Mouse (Mus musculus): ENCODE measurements around the gene Terf2ip. TPM values are rescaled to one million over a fixed set of nuclear protein-coding genes. Genes with fewer than 3 reads are reported as not detected.

Terf2ip gene
- polyA plus RNA-seq, 1 experiment = 9.0 TPM

GRCm38 (mm10) chr8:112054456-112054855 lies 43.3 kb downstream of the Terf2ip start:
- no peak for DNase-seq
- Histone ChIP-seq H3K36me3 (ENCODE audit: control insufficient read depth, insufficient read depth, low read length) (no peaks in the 10 kb centered on the region), H3K27ac (ENCODE audit: insufficient read depth, low read depth, low read length) (no peak overlapping the region), H3K27me3 (replicated peaks; ENCODE audit: control insufficient read depth, insufficient read depth, low read length) (no peaks in the 10 kb centered on the region), H3K4me1 (ENCODE audit: control insufficient read depth, insufficient read depth, low read length) (no peaks in the 10 kb centered on the region), H3K4me3 (ENCODE audit: insufficient read depth, low read depth, low read length) (no peak overlapping the region)
- TF ChIP-seq CTCF (conservative IDR thresholded peaks at IDR 0.05; ENCODE audit: insufficient read depth, insufficient read length, low read depth, low read length) (no peak), POLR2A (IDR thresholded peaks at IDR 0.05; ENCODE audit: low read depth, low read length) (no peak)

- Histone ChIP-seq H3K27me3 (replicated peaks; ENCODE audit: control insufficient read depth, insufficient read depth, low read length) (no peaks in the 10 kb centered on the region), H3K4me3 (ENCODE audit: insufficient read depth, low read depth, low read length) (no peak overlapping the region), H3K27ac (ENCODE audit: insufficient read depth, low read depth, low read length) (no peak overlapping the region), H3K4me1 (ENCODE audit: control insufficient read depth, insufficient read depth, low read length) (no peaks in the 10 kb centered on the region), H3K36me3 (ENCODE audit: control insufficient read depth, insufficient read depth, low read length) (no peaks in the 10 kb centered on the region)
- peak; percentile 33 for DNase-seq
- 29% methylated on average over 4 of the region's 4 CpGs for WGBS
- TF ChIP-seq CTCF (conservative IDR thresholded peaks at IDR 0.05; ENCODE audit: insufficient read depth, insufficient read length, low read depth, low read length) (peak; percentile 38), POLR2A (IDR thresholded peaks at IDR 0.05; ENCODE audit: low read depth, low read length) (no peak)
These were observed 50.2 kb downstream of the Terf2ip start for GRCm38 (mm10) chr8:112061372-112061771.

Other genes starting within 250 kb of the Terf2ip start
- 7.2 and 12.5 TPM in 2 replicates for gene Cfdp1, start 157.1 kb upstream of the Terf2ip start, polyA plus RNA-seq (2012; rRNA removed)
- gene Tmem170, start 134.6 kb upstream of the Terf2ip start, polyA plus RNA-seq (2012; rRNA removed) = 6.0 and 6.9 TPM in 2 replicates
- gene Chst5, start 101.0 kb upstream of the Terf2ip start, polyA plus RNA-seq (2012; rRNA removed) = 0.06 TPM in 1 of 2 replicates, not detected in the other
- 11.2 and 13.6 TPM in 2 replicates for gene Tmem231, start 77.5 kb upstream of the Terf2ip start, polyA plus RNA-seq (2012; rRNA removed)
- gene Gabarapl2, start 70.7 kb upstream of the Terf2ip start, polyA plus RNA-seq (2012; rRNA removed) = 53.3 and 74.1 TPM in 2 replicates
- gene Adat1, start 19.1 kb upstream of the Terf2ip start, polyA plus RNA-seq (2012; rRNA removed) = 2.9 and 3.3 TPM in 2 replicates
- 48.4 and 55.4 TPM in 2 replicates for gene Kars, start 75 bp upstream of the Terf2ip start, polyA plus RNA-seq (2012; rRNA removed)
- 0.11 TPM in 1 of 2 replicates, not detected in the other for gene Gm6793, start 3.6 kb downstream of the Terf2ip start, polyA plus RNA-seq (2012; rRNA removed)